Mouse (Mus musculus) midbrain, embryonic 11.5 days (tissue): ENCODE measurements around the gene Pga5. TPM values are rescaled to one million over a fixed set of nuclear protein-coding genes. Genes with fewer than 3 reads are reported as not detected.

ENCODE experiments used
- ATAC-seq: fragments of 200-750 bp; cut with Nextera tagmentation; 2 replicates; pipeline ENCODE4 v1.8.0; 2017; ENCODE audit warnings: moderate TSS enrichment, moderate library complexity; ENCODE audit not compliant: low FRiP score
- DNase-seq: peaks from one replicate; pipeline ENCODE4 v3.0.0; 2015; ENCODE audit warnings: low spot score; ENCODE audit errors: missing footprints
- H3K27ac ChIP-seq: fragments of 300-500 bp; sonication (generic); 2 replicates; pipeline ENCODE4 v1.5.1; 2014; ENCODE audit warnings: low read depth, low read length
- H3K27me3 ChIP-seq: fragments of 300-500 bp; sonication (generic); 2 replicates; pipeline ENCODE4 v1.6.1; 2014; ENCODE audit warnings: mild to moderate bottlenecking, low read length, moderate library complexity, mixed read lengths; ENCODE audit not compliant: control insufficient read depth, insufficient read depth
- H3K36me3 ChIP-seq: fragments of 300-500 bp; sonication (generic); 2 replicates; pipeline ENCODE4 v1.6.1; 2014; ENCODE audit warnings: mild to moderate bottlenecking, low read length, moderate library complexity, mixed read lengths; ENCODE audit not compliant: control insufficient read depth, insufficient read depth
- H3K4me1 ChIP-seq: fragments of 300-500 bp; sonication (generic); 2 replicates; pipeline ENCODE4 v1.6.1; 2014; ENCODE audit warnings: low read length; ENCODE audit not compliant: control insufficient read depth, insufficient read depth
- H3K4me2 ChIP-seq: fragments of 300-500 bp; sonication (generic); 2 replicates; pipeline ENCODE4 v1.6.1; 2014; ENCODE audit warnings: mild to moderate bottlenecking, moderate library complexity
- H3K4me3 ChIP-seq: fragments of 300-500 bp; sonication (generic); 2 replicates; pipeline ENCODE4 v1.5.1; 2014; ENCODE audit warnings: low read depth, low read length
- H3K9ac ChIP-seq: fragments of 300-500 bp; sonication (generic); 2 replicates; pipeline ENCODE4 v1.6.1; 2014; ENCODE audit warnings: low read length
- H3K9me3 ChIP-seq: fragments of 300-500 bp; sonication (generic); 2 replicates; pipeline ENCODE4 v1.6.1; 2016; ENCODE audit warnings: low read length; ENCODE audit not compliant: control insufficient read depth
- WGBS: fragments of 180-500 bp; shearing (Covaris S2); extraction: QIAGEN DNeasy Blood & Tissue Kit; methylation state at CpG from one replicate; pipeline ENCODE4 v1.1.7; 2014; 5-methylcytosine and 5-hydroxymethylcytosine counted together
- polyA plus RNA-seq: library from polyadenylated mRNA; unstranded; fragments of >200 nt; fragmentation: Nextera tagmentation; extraction: Ambion mirVana; gene quantifications from 2 replicates; pipeline ENCODE4 v1.2.1, GENCODE M21; 2014

The Pga5 gene
- polyA plus RNA-seq, 1 experiment from 2014 or later: not detected

DNA sequence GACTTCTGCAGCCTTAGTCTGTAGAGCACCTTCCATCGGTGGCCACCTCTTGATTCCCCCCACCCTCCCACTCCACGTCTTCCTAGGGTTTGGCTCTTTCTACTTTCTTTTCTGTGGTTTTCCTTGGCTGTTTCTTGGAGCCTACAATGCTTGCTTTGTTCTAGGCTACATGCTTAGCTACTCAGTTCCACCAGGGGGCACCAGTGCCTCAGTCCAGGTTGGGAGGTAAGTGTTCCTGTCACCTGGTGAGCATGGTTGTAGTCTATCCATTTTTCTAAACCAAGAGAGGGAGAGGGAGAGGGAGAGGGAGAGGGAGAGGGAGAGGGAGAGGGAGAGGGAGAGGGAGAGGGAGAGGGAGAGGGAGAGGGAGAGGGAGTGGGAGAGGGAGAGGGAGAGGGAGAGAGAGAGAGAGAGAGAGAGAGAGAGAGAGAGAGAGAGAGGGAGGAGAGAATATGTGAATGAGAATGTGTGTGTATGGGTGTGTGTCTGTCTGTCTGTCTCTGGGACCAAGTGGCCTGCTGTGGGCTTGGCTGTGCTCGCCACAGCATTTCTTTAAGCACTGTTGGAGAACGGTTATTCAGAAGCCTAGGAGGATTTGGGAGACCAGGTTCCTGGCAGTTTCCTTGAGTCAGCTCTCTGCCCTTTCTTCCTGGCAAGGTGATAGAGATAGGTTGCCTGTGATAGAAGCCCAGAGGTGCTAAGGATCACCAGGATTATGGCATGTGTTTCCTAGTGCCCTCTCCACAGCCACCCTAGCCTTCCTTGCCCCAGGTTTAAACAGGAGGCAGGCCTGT lies 37.0 kb upstream of the Pga5 start:
- peaks cover under 1% of the 10 kb centered on the region; the same call in 1 of the 2 replicates for H3K4me1 ChIP-seq
- no peak overlapping the region for H3K9ac ChIP-seq
- WGBS: 52% methylated on average over 4 of the region's 4 CpGs
- ATAC-seq (peak; percentile 62; the same call in 1 of the 2 replicates), DNase-seq (peak; percentile 82)
- no peak overlapping the region for H3K27ac ChIP-seq
- no peak overlapping the region for H3K4me2 ChIP-seq
- no peak overlapping the region for H3K4me3 ChIP-seq
- peaks cover 19% of the 10 kb centered on the region for H3K36me3 ChIP-seq
- H3K9me3 ChIP-seq: no peaks in the 10 kb centered on the region
- H3K27me3 ChIP-seq: no peaks in the 10 kb centered on the region

DNA sequence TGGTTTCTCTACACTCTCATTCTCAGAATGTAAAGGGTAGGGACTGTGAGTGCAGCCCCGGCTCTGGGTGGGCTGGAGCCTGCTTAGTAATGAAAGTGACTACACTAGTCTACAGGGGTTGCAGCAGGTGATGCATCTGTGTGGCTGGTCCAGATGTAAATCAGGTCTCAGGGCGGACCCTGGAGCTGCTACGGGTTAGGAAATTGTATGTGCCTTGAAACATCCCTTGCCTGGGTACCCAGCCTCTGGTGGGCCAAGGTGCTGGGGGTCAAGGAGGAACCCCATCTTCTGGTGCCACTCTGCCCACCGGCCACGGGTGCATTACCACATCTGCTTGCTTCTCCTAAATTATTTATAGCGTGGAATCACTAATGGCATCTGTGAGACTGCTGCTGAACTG lies 36.3 kb upstream of the Pga5 start:
- no peak overlapping the region for H3K27ac ChIP-seq
- ATAC-seq: no peak
- DNase-seq: peak; percentile 45
- H3K9ac ChIP-seq: no peak overlapping the region
- 89% methylated on average over 6 of the region's 6 CpGs for WGBS
- peaks cover 19% of the 10 kb centered on the region for H3K36me3 ChIP-seq
- H3K27me3 ChIP-seq: no peaks in the 10 kb centered on the region
- H3K4me1 ChIP-seq: peaks cover 6% of the 10 kb centered on the region
- no peaks in the 10 kb centered on the region for H3K9me3 ChIP-seq
- H3K4me2 ChIP-seq: no peak overlapping the region
- H3K4me3 ChIP-seq: no peak overlapping the region

DNA sequence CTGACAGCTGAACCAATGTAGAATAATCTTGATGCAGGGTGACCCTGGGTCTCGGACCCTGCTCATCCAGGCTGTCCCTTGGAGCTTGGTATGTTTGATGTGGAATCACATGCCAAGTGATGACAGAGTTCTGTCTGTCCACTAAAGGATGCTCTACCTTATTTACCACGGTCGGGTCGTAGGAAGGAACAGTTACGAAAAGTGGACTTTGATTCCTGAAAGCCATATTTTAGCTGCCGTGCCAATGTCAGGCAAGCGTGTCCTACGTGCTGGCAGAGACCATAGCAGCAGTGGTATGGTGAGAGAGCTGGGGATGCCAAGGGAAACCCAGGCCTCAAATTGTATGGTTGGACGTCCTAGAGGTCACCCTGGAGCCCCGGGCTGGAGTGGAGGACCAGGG lies 35.7 kb upstream of the Pga5 start:
- WGBS: 94% methylated on average over 10 of the region's 10 CpGs
- Histone ChIP-seq H3K27me3 (no peaks in the 10 kb centered on the region), H3K4me2 (no peak overlapping the region), H3K4me1 (peaks cover 8% of the 10 kb centered on the region), H3K9ac (no peak overlapping the region), H3K36me3 (peaks cover 19% of the 10 kb centered on the region), H3K4me3 (no peak overlapping the region), H3K27ac (no peak overlapping the region), H3K9me3 (no peaks in the 10 kb centered on the region)
- DNase-seq (no peak), ATAC-seq (no peak)

DNA sequence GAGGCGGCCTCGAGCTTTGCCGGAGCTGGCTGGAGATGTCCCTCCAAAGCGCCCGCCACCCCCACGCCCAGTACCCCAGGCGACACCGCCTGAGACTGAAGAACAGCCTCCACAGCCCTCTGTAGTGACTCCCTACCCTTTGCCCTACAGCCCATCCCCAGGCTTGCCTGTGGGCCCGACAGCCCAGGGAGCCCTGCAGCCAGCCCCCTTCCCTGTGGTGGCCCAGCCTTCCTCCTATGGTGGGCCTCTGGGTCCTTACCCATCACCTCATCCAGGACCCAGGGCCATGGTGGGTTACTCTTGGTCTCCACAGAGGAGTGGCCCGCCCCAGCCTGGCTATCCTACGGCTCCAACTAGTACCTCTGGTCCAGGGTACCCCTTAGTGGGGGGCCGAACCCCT lies 34.8 kb upstream of the Pga5 start:
- 92% methylated on average over 11 of the region's 12 CpGs for WGBS
- H3K9ac ChIP-seq: no peak overlapping the region
- H3K27me3 ChIP-seq: no peaks in the 10 kb centered on the region
- no peak overlapping the region for H3K27ac ChIP-seq
- no peak overlapping the region for H3K4me2 ChIP-seq
- H3K9me3 ChIP-seq: no peaks in the 10 kb centered on the region
- peaks cover 19% of the 10 kb centered on the region for H3K36me3 ChIP-seq
- peak; percentile 45 for DNase-seq
- ATAC-seq: no peak
- no peak overlapping the region for H3K4me3 ChIP-seq
- peaks cover 8% of the 10 kb centered on the region for H3K4me1 ChIP-seq

DNA sequence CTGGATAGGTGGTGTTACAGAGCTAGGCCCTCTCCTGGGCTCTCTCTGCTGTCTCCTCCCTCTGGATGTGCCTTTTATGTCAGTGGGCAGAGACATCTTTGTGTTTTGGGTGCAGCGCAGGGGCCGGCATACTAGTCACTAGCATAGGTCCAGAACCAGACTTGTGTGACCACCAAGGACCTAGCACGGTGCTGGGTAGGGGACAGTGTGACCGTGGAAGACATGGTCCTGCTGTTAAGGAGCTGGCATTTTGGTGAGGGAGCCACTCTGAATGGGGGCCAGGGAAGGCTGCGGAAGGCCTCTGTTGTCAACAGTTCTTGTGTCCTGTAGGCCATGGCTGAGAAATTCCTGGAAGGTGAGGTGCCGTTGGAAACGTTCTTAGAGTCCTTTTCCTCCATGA lies 34.3 kb upstream of the Pga5 start:
- peaks cover 19% of the 10 kb centered on the region for H3K36me3 ChIP-seq

DNA sequence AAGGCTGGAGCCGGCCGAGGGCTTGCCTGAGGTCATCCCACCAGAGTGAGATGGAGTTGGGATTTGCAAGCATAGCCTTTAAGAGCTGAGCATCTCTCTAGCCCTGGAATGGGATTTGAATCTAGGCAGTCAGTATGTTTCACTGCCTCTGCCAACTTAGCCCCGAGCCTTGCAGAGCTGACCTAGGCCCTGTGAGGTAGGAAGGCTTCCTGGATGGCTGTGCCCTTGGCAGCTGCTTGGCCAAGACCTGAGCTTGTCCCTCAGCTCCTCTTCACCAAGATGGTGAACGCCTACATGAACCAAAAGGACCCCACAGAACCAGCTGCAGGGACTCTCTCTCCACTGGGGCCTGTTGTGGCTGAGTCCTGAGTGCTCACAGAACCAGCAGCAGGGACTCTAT lies 32.9 kb upstream of the Pga5 start:
- Histone ChIP-seq H3K4me2 (no peak overlapping the region), H3K9ac (no peak overlapping the region), H3K27me3 (no peaks in the 10 kb centered on the region), H3K36me3 (peaks cover 19% of the 10 kb centered on the region), H3K4me3 (no peak overlapping the region), H3K9me3 (no peaks in the 10 kb centered on the region), H3K4me1 (peaks cover 8% of the 10 kb centered on the region), H3K27ac (no peak overlapping the region)
- DNase-seq (peak; percentile 17), ATAC-seq (no peak)
- WGBS: 93% methylated on average over 4 of the region's 4 CpGs

More for the DNA sequence above, 34.3 kb upstream of the Pga5 start:
- Histone ChIP-seq H3K9me3 (no peaks in the 10 kb centered on the region), H3K27ac (no peak overlapping the region), H3K27me3 (no peaks in the 10 kb centered on the region), H3K4me2 (no peak overlapping the region), H3K4me1 (peaks cover 8% of the 10 kb centered on the region), H3K9ac (no peak overlapping the region), H3K4me3 (no peak overlapping the region)
- ATAC-seq (no peak), DNase-seq (no peak)
- 92% methylated on average over 7 of the region's 7 CpGs for WGBS

DNA sequence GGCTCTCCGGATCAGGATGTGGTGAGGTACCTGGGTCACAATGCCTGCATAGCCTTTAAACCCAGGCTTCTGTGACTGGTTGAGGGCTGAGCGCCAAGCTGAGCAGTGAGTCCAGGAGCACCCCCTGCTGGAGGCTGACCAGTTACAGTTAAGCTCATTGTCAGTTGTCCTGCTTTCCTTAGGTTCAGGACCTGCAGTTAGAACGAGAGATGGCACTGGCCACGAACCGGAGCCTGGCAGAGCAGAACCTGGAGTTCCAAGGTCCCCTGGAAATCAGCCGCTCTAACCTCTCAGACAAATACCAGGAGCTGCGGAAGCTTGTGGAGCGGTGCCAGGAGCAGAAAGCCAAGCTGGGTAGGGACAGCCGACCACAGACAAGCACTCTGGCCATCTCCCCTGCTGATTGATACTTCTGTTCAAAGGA lies 32.2 kb upstream of the Pga5 start:
- Histone ChIP-seq H3K4me3 (no peak overlapping the region), H3K9me3 (no peaks in the 10 kb centered on the region), H3K9ac (0 out of 2 replicates have a peak overlapping the region, but pooled peaks have one; percentile 12), H3K27ac (no peak overlapping the region), H3K4me2 (no peak overlapping the region), H3K27me3 (no peaks in the 10 kb centered on the region), H3K36me3 (peaks cover 19% of the 10 kb centered on the region), H3K4me1 (peaks cover 8% of the 10 kb centered on the region)
- ATAC-seq (peak; percentile 12), DNase-seq (peak; percentile 86)
- 80% methylated on average over 9 of the region's 9 CpGs for WGBS

DNA sequence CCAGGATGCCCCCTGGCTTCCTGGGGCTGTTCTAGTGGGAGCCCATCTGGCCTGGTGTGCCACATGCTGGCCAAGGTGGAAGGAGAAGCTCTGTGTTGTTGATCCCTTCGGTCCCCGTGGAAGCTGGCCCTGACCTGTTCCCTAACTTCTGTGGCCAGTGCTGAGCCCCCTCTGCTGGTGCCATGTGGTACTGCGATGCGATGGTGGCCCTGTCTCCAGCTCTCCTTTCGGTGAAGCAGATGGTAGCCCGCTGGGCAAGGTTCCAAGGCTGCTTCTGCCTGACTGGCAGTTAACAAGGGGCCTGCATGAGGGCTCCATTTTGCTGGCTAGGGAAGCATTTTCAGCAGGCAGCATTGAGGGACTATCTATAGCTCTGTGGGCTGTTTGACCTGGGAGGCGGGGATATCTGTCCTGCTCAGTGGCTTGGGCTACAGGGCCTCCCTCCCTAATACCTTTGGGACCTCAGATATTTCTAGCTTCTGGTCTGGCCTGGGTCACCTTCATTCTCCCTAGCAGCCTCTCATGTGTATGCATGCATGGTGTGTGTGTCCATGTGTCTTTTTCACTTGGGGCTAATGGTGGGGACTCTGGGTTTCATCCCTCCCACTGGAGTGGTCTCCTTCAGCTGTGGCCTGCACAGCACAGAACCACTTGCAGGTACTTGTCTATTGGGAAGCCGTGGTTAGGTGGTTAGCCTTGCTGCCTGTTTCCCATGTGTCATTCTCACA lies 31.7 kb upstream of the Pga5 start:
- WGBS: 20% methylated on average over 8 of the region's 8 CpGs
- Histone ChIP-seq H3K4me1 (peaks cover 8% of the 10 kb centered on the region), H3K9me3 (no peaks in the 10 kb centered on the region), H3K9ac (peak overlapping the region; percentile 12; the same call in 1 of the 2 replicates), H3K27ac (peak overlapping the region; percentile 11; the same call in 1 of the 2 replicates), H3K27me3 (no peaks in the 10 kb centered on the region), H3K4me3 (no peak overlapping the region), H3K4me2 (no peak overlapping the region), H3K36me3 (peaks cover 19% of the 10 kb centered on the region)
- peak; percentile 100 for DNase-seq
- peak; percentile 82 for ATAC-seq

DNA sequence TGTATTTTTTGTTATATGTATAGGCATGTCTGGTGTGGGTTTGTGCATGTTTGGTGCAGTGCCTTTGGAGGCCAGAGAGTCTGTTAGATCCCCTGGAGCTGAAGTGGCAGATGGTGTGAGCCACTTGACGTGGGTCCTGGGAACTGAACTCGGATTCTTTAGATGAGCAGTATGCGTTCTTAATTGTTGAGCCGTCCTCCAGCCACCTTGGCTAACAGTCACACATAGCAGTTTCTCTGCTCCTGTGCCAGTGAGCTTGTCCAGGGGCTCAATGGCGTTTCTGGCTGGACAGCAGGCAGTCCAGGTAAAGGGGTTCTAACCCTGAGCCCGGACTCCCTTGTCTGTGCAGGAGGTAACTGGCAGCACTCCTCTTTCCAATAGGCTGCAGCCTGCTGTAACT lies 31.0 kb upstream of the Pga5 start:
- DNase-seq (peak; percentile 72), ATAC-seq (no peak)
- Histone ChIP-seq H3K27ac (no peak overlapping the region), H3K9me3 (no peaks in the 10 kb centered on the region), H3K9ac (no peak overlapping the region), H3K4me2 (no peak overlapping the region), H3K4me3 (no peak overlapping the region), H3K4me1 (peaks cover 8% of the 10 kb centered on the region), H3K36me3 (peaks cover 19% of the 10 kb centered on the region), H3K27me3 (no peaks in the 10 kb centered on the region)
- 72% methylated on average over 6 of the region's 6 CpGs for WGBS
